Mouse (Mus musculus) megakaryocyte, embryonic 14.5 days (primary cell): ENCODE data around the gene Olfr768.
"Not testable (repeated sequence)": the region's sequence is repeated elsewhere in the genome, so short reads cannot be mapped to it uniquely, and the experiment has no call there.

ENCODE experiments used
- FLI1 ChIP-seq: IDR thresholded peaks from 2 replicates; pipeline ENCODE4 v1.6.1; 2012; ENCODE audit warnings: low read length, inconsistent platforms, mixed read lengths
- GATA1 ChIP-seq: IDR thresholded peaks from 3 replicates; pipeline ENCODE4 v1.6.1; 2012; ENCODE audit warnings: mixed read lengths, low read length, inconsistent platforms, borderline replicate concordance

GRCm38 (mm10) chr10:129082810-129083209, 16.4 kb downstream of the Olfr768 start, which contains the start of gene Olfr767:
- not testable (repeated sequence) for TF ChIP-seq GATA1, FLI1
